Mouse (Mus musculus) forebrain, embryonic 11.5 days (tissue): ENCODE results near the gene Trappc3l. TPM values are rescaled to one million over a fixed set of nuclear protein-coding genes. Genes with fewer than 3 reads are reported as not detected.

Experiments
- polyA plus RNA-seq: library from polyadenylated mRNA; unstranded; fragments of >200 nt; fragmentation: Nextera tagmentation; extraction: Ambion mirVana; gene quantifications from 2 replicates; pipeline ENCODE4 v1.2.1, GENCODE M21; 2014

Gene Trappc3l
- polyA plus RNA-seq, 1 experiment from 2014 or later, result not detected

Other genes starting within 250 kb of the Trappc3l start
- not detected in 2 replicates for gene Sult3a1, start 179.9 kb upstream of the Trappc3l start, polyA plus RNA-seq
- gene Rsph4a, start 132.5 kb upstream of the Trappc3l start, polyA plus RNA-seq, result 0.24 and 0.37 TPM in 2 replicates
- 25.4 and 27.1 TPM in 2 replicates for gene Zup1, start 86.3 kb upstream of the Trappc3l start, polyA plus RNA-seq
- 151 and 165 TPM in 2 replicates for gene Rwdd1, start 18.0 kb upstream of the Trappc3l start, polyA plus RNA-seq
- gene Calhm4, start 6.7 kb downstream of the Trappc3l start, polyA plus RNA-seq, result not detected in 2 replicates
- gene Calhm5, start 58.9 kb downstream of the Trappc3l start, polyA plus RNA-seq, result 0.20 and 0.32 TPM in 2 replicates
- 0.33 and 0.69 TPM in 2 replicates for gene Calhm6, start 90.4 kb downstream of the Trappc3l start, polyA plus RNA-seq
- 16.5 and 17.8 TPM in 2 replicates for gene Dse, start 170.1 kb downstream of the Trappc3l start, polyA plus RNA-seq
- gene Tspyl1, start 244.6 kb downstream of the Trappc3l start, polyA plus RNA-seq, result 61.0 and 68.6 TPM in 2 replicates